Mouse (Mus musculus): ENCODE results near the gene Abhd5. TPM values are rescaled to one million over a fixed set of nuclear protein-coding genes. Genes with fewer than 3 reads are reported as not detected.
"Not testable (repeated sequence)": the region's sequence is repeated elsewhere in the genome, so short reads cannot be mapped to it uniquely, and the experiment has no call there.

The Abhd5 gene
- polyA plus RNA-seq (2012; rRNA removed): 22.4 and 23.7 TPM in 2 replicates

- H3K4me3 ChIP-seq (ENCODE audit: insufficient read depth, low read length): peak within 1 kb of the TSS; percentile 61
- no peak for TF ChIP-seq CTCF (IDR thresholded peaks at IDR 0.05; ENCODE audit: extremely low read depth, insufficient read depth, low read length)
- TF ChIP-seq POLR2A (IDR thresholded peaks at IDR 0.05; ENCODE audit: extremely low read depth, insufficient read depth, low read length): peak; percentile 72
- peak within 1 kb of the TSS; percentile 89 for H3K27ac ChIP-seq (ENCODE audit: insufficient read depth, low read length)
- peaks cover 3% of the 10 kb centered on the region; the same call in 1 of the 2 replicates for H3K4me1 ChIP-seq (ENCODE audit: control insufficient read depth, insufficient read depth, low read length)
Measured at GRCm38 (mm10) chr9:122351303-122352024, at the start of gene Abhd5. Gene Abhd5 (plus strand): TSS chr9:122351608.

- Histone ChIP-seq H3K4me3 (ENCODE audit: insufficient read depth, low read length) (no peak overlapping the region), H3K4me1 (ENCODE audit: control insufficient read depth, insufficient read depth, low read length) (no peaks in the 10 kb centered on the region; the same call in 1 of the 2 replicates), H3K27ac (ENCODE audit: insufficient read depth, low read length) (no peak overlapping the region)
- no peak for TF ChIP-seq CTCF (IDR thresholded peaks at IDR 0.05; ENCODE audit: extremely low read depth, insufficient read depth, low read length)
- no peak for TF ChIP-seq POLR2A (IDR thresholded peaks at IDR 0.05; ENCODE audit: extremely low read depth, insufficient read depth, low read length)
Measured at GRCm38 (mm10) chr9:122305302-122305701, 46.1 kb upstream of the Abhd5 start.

- TF ChIP-seq POLR2A (IDR thresholded peaks at IDR 0.05; ENCODE audit: extremely low read depth, insufficient read depth, low read length): no peak
- no peak for TF ChIP-seq CTCF (IDR thresholded peaks at IDR 0.05; ENCODE audit: extremely low read depth, insufficient read depth, low read length)
- Histone ChIP-seq H3K4me3 (ENCODE audit: insufficient read depth, low read length) (no peak overlapping the region), H3K27ac (ENCODE audit: insufficient read depth, low read length) (no peak overlapping the region), H3K4me1 (ENCODE audit: control insufficient read depth, insufficient read depth, low read length) (no peaks in the 10 kb centered on the region; the same call in 1 of the 2 replicates)
Measured at GRCm38 (mm10) chr9:122309013-122309980, 42.1 kb upstream of the Abhd5 start.

- no peak overlapping the region for H3K27ac ChIP-seq (ENCODE audit: insufficient read depth, low read length)
- TF ChIP-seq POLR2A (IDR thresholded peaks at IDR 0.05; ENCODE audit: extremely low read depth, insufficient read depth, low read length) (no peak), CTCF (IDR thresholded peaks at IDR 0.05; ENCODE audit: extremely low read depth, insufficient read depth, low read length) (peak; percentile 94)
- H3K4me1 ChIP-seq (ENCODE audit: control insufficient read depth, insufficient read depth, low read length): no peaks in the 10 kb centered on the region
- peak overlapping the region; percentile 19 for H3K4me3 ChIP-seq (ENCODE audit: insufficient read depth, low read length)
Measured at GRCm38 (mm10) chr9:122310613-122311049, 40.8 kb upstream of the Abhd5 start.

- H3K27ac ChIP-seq (ENCODE audit: insufficient read depth, low read length): no peak overlapping the region
- peak overlapping the region; percentile 19; the same call in 1 of the 2 replicates for H3K4me3 ChIP-seq (ENCODE audit: insufficient read depth, low read length)
- TF ChIP-seq CTCF (IDR thresholded peaks at IDR 0.05; ENCODE audit: extremely low read depth, insufficient read depth, low read length): no peak
- TF ChIP-seq POLR2A (IDR thresholded peaks at IDR 0.05; ENCODE audit: extremely low read depth, insufficient read depth, low read length): no peak
- H3K4me1 ChIP-seq (ENCODE audit: control insufficient read depth, insufficient read depth, low read length): no peaks in the 10 kb centered on the region
Measured at GRCm38 (mm10) chr9:122311051-122311760, 40.2 kb upstream of the Abhd5 start.

- TF ChIP-seq POLR2A (IDR thresholded peaks at IDR 0.05; ENCODE audit: extremely low read depth, insufficient read depth, low read length) (no peak), CTCF (IDR thresholded peaks at IDR 0.05; ENCODE audit: extremely low read depth, insufficient read depth, low read length) (no peak)
- Histone ChIP-seq H3K4me3 (ENCODE audit: insufficient read depth, low read length) (no peak overlapping the region), H3K27ac (ENCODE audit: insufficient read depth, low read length) (no peak overlapping the region), H3K4me1 (ENCODE audit: control insufficient read depth, insufficient read depth, low read length) (no peaks in the 10 kb centered on the region)
Measured at GRCm38 (mm10) chr9:122312296-122312990, 39.0 kb upstream of the Abhd5 start.

- H3K4me3 ChIP-seq (ENCODE audit: insufficient read depth, low read length); H3K27ac ChIP-seq (ENCODE audit: insufficient read depth, low read length); H3K4me1 ChIP-seq (ENCODE audit: control insufficient read depth, insufficient read depth, low read length): not testable (repeated sequence)
Measured at GRCm38 (mm10) chr9:122313128-122313527, 38.3 kb upstream of the Abhd5 start.

GRCm38 (mm10) chr9:122314386-122314785, 37.0 kb upstream of the Abhd5 start:
- Histone ChIP-seq H3K4me3 (ENCODE audit: insufficient read depth, low read length) (no peak overlapping the region), H3K27ac (ENCODE audit: insufficient read depth, low read length) (no peak overlapping the region), H3K4me1 (ENCODE audit: control insufficient read depth, insufficient read depth, low read length) (no peaks in the 10 kb centered on the region)
- TF ChIP-seq POLR2A (IDR thresholded peaks at IDR 0.05; ENCODE audit: extremely low read depth, insufficient read depth, low read length): no peak
- no peak for TF ChIP-seq CTCF (IDR thresholded peaks at IDR 0.05; ENCODE audit: extremely low read depth, insufficient read depth, low read length)

- no peak for TF ChIP-seq CTCF (IDR thresholded peaks at IDR 0.05; ENCODE audit: extremely low read depth, insufficient read depth, low read length)
- no peak overlapping the region for H3K4me3 ChIP-seq (ENCODE audit: insufficient read depth, low read length)
- no peaks in the 10 kb centered on the region for H3K4me1 ChIP-seq (ENCODE audit: control insufficient read depth, insufficient read depth, low read length)
- H3K27ac ChIP-seq (ENCODE audit: insufficient read depth, low read length): no peak overlapping the region
Measured at GRCm38 (mm10) chr9:122314942-122315341, 36.5 kb upstream of the Abhd5 start.
